Mouse (Mus musculus): ENCODE data around the gene Saxo1. TPM values are rescaled to one million over a fixed set of nuclear protein-coding genes. Genes with fewer than 3 reads are reported as not detected.
A peak's percentile ranks its signal among the peaks of the same experiment; 100 is the strongest.

Gene Saxo1
- total RNA-seq, 2 experiments from 2014 or later, result not detected

- intact Hi-C loops (cut with DNase I), result no loop called here
- no peak for DNase-seq
These were observed 129.9 kb downstream of the Saxo1 start for GRCm38 (mm10) chr4:86428091-86428745.

DNA sequence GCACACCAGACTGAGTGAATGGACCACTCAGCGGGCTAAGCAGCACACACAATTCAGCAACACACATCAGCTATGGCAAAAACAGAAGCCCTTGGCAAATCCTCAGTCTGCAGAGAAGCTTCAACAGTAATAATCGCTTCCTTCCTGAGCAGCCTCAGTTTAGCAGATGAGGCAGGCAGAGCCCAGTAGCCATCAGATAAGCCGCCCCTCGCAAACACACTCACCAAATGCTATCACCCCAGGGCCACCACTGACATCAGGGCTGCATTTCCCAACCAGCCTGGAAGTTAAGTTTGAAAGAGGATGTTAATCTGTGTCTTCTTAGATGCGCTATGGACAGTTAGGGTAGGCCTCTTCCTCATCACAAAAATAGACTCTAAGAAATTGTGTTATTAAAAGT is 130.8 kb downstream of the Saxo1 start:
- no peak for DNase-seq
- intact Hi-C loops (cut with DNase I), result no loop called here

DNA sequence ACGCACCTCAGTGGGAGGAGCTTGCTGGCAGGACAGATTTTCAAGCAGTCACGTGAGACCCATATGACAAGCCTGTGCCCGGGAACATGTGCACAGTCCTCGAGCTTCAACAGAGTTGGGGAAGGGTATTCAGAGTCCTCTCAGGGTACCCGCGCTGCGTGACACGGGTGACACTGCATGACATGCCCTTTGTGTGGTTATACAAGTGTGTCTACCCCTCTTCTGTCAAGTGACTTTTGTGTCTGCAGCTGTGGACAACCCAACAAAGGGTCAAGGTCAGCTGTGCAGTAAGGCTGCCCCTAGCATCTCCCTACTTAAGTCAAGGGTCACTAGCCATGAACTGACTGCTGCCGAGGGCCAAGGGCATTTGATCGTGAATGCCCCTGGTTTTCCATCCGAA is 131.6 kb downstream of the Saxo1 start:
- intact Hi-C loops (cut with DNase I), result no loop called here
- no peak for DNase-seq

DNA sequence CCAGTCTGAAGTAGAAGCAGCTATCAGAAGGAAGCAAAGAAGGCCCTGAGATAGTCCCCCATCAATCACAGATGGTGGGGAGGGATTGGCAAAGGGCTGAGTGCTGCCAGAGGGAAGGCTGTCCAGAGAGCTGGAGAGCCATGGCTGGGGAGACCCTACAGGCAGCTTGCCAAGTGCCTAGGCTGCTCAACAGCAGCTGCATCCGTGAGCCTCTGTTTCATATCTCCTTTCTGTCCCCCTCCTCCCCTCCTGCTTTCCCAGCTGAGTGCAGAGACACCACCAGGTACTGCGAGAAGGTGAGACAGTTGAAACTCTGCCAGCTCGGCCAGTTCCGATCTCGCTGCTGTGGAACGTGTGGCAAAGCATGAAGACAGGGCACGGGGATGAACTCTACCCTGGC is 132.5 kb downstream of the Saxo1 start:
- DNase-seq, result no peak
- intact Hi-C loops (cut with DNase I), result no loop called here

- no peak for DNase-seq
- intact Hi-C loops (cut with DNase I), result no loop called here
These were observed 135.5 kb downstream of the Saxo1 start for GRCm38 (mm10) chr4:86422586-86422985.

- no peak for DNase-seq
- intact Hi-C loops (cut with DNase I), result no loop called here
These were observed 141.6 kb downstream of the Saxo1 start for GRCm38 (mm10) chr4:86416401-86417025.

DNA sequence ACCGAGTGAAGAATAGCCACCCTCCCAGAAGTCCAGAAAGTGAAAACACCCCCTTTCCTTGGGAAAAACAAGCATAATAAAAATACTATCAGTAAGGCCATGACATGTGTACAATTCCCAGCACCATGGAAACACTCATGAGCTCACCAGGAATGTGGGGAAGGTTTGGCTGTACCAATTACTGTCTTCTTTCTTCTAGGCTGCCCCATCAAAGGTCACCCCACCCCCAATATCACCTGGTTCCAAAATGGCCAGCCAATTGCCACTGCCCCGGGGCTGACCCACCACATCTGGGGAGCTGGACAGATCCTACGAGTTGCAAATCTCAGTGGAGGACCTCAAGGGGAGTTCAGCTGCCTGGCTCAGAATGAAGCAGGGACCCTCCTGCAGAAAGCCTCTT is 144.7 kb downstream of the Saxo1 start:
- intact Hi-C loops (cut with DNase I), result no loop called here
- DNase-seq, result no peak

- intact Hi-C loops (cut with DNase I), result no loop called here
- DNase-seq, result no peak
These were observed 147.2 kb downstream of the Saxo1 start for GRCm38 (mm10) chr4:86410946-86411345.

DNA sequence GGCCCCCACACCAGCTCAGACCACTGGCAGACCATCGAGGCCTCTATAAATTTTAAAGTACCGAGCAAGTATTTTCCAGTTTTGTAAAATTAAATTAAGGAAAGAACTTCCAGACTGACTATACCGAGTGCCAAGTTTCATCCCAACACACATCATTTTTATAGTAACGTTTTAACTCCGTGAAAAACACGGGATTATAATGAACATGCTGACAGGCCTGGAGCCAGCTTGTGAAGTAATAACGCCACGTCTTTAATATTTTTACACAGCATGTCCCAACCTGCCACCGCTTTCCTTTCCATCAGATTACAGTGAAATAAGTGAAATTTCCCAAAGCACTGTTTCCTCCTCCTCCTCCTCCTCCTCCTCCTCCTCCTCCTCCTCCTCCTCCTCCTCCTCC is 149.7 kb downstream of the Saxo1 start:
- no peak for DNase-seq
- intact Hi-C loops (cut with DNase I), result no loop called here

DNA sequence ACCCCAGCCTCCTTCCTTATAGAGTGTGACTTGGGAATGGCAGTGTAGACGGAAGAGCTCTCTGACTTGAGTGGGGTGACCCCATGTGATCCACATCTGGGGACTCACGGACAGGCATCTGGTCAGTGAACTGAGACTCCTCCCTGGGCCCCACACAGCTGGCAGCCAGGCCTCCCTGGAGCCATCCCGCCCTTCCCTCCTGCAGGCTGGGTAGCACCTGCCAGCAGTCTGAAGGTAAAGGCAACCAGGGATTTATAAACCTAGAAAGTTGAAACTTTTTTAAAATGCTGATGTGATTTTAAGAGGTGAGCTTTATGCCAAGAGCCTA is 151.0 kb downstream of the Saxo1 start:
- no peak for DNase-seq
- intact Hi-C loops (cut with DNase I), result no loop called here

DNA sequence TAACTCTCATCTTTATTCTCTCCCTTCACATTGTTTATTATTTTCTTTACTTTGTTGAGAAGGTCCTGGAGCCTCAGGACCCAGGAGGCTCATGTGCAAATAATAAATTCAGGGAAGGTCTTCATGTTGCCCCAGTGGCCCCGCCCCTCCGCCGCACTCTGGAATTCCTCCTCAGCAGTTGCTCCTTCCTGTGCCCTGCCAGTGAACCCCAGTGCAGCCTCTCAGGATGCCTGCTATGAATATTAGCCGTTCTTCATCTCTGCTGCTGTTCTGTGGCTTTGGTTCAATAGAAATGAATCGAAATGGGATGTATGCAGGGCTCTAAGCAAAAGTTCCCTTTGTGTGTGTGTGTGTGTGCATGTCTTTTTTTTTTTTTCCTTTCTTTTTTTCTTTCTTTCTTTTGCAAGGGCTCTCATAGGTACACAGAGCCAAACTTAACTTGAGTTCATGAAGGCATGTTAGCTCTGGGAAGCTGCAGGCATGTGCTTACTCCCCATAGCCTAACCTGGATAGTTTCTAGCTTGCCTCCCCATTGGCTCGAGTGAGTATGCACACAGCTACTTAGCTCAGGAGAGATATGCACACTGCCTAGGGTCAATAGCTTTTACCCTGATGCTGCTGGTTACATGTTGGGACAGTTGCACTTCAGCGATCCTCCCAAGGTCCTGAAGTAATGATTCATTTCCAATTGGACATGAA is 151.5 kb downstream of the Saxo1 start:
- intact Hi-C loops (cut with DNase I), result no loop called here
- DNase-seq, result no peak

DNA sequence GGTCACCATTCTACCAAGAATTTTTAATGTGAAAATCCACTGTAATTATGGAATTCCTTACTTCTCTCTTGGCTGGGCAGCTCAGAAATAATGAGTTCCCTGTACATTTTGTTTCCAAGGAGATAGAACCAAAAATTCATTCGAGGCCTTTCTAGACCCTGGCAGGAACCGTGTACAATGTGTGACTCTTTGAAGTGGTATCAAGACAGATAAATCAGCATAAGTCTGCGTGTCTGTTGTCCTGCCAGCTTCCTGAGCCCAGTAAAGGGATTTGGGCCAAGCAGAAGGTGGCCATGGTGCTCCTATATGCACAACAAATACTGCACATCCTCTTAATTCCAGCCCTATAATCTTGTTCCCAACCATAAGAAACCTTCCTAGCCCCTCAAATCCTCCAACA is 157.0 kb downstream of the Saxo1 start:
- no peak for DNase-seq
- intact Hi-C loops (cut with DNase I), result no loop called here

DNA sequence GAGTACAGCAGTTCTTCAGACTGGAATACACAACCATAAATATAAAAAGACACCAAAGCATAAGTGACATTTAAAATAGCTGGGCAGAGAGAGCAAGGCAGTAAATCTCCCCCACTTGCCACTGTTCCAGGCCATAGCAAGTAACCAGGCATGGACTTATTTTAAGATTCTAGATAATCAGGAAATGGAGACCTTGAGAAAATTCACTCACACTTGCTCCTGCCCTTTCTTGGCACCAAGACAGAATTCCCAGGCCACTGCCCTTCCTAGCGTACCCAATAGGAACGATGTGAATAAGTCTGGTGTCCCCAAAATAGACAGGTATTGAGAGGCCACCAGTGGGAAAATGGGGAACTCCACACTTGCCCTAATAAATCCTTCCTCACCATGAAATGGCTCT is 160.7 kb downstream of the Saxo1 start:
- DNase-seq, result no peak
- intact Hi-C loops (cut with DNase I), result loop anchor here (10.0 kb wide), 1 partner anchor 147 kb away; no protein-coding TSS in a partner anchor

DNA sequence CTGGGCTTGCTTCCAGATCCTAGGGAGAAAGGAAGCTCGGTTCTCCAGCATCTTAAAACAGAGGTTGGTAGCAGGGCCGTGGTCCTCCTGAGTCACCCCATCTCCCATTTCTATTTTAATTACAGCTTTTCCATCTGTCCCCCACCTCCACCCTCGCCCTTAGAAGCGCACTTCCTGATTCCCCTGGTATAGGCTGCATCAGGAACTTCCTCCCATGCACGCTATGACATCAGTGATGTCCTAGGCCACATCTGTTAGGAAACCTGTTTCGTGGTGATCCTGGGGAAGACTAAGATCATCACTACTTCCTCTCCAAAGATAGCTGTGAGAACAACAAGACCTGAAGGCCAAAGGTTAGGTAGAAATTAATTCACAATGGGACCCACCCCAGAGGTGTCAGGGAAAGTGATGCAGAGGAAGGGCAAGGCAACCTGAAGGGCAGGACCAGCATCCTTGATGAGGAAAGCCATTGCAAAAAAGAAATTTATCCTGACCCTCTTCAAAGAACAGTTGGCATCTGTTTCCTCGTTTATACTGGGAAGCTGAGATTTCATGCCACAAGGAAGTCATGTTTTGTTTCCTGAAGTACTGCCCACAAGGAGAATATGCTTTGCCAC is 161.3 kb downstream of the Saxo1 start:
- intact Hi-C loops (cut with DNase I), result loop anchor here (10.0 kb wide), 1 partner anchor 148 kb away; no protein-coding TSS in a partner anchor
- no peak for DNase-seq

DNA sequence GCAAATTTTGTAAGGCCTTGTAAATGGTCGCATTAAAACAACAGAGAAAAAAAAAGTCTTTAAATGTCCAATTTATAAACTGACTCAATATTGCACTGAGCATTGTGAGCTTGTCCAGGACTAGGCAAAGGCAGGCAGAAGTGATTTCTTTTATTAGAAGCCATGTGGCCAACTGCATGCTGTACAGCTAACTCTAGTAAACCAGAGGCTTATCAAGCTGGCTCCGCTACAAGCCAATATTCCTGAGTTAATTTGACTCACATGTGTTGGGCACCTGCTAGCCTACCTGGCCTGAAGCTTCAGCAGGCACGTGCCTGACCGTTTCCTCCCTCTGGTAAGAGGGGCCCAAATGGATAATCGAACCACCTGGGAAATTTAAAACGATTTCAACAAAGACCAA is 162.5 kb downstream of the Saxo1 start:
- DNase-seq, result peak; percentile 6 to 22
- intact Hi-C loops (cut with DNase I), result loop anchor here (10.0 kb wide), 1 partner anchor 149 kb away; no protein-coding TSS in a partner anchor

Other genes starting within 250 kb of the Saxo1 start
- gene Rraga, start 17.3 kb upstream of the Saxo1 start, total RNA-seq (2021), result 10 to 100 TPM; 58.5 to 61.4 TPM
- gene Haus6, start 53.7 kb upstream of the Saxo1 start, total RNA-seq (2021), result 1 to 10 TPM; 6.1 to 7.5 TPM
- 100 to 1,000 TPM; 112 to 113 TPM for gene Plin2, start 111.7 kb upstream of the Saxo1 start, total RNA-seq (2021)
- gene Dennd4c, start 190.2 kb upstream of the Saxo1 start, total RNA-seq (2021), result 10 to 100 TPM; 29.4 to 40.9 TPM

Measured in heart, postnatal 14 days (tissue).